Mouse (Mus musculus): Measurements from ENCODE around the gene Ocln.
"Not testable (repeated sequence)": the region's sequence is repeated elsewhere in the genome, so short reads cannot be mapped to it uniquely, and the experiment has no call there.

Ocln gene

GRCm38 (mm10) chr13:100543011-100543767 lies 9.3 kb downstream of the Ocln start:
- no peak for DNase-seq (ENCODE audit: low spot score)

GRCm38 (mm10) chr13:100536149-100536548 lies 16.4 kb downstream of the Ocln start:
- DNase-seq (ENCODE audit: low spot score), result no peak

- DNase-seq (ENCODE audit: low spot score), result no peak
Observed at GRCm38 (mm10) chr13:100532788-100533365, 19.6 kb downstream of the Ocln start.

- no peak for DNase-seq (ENCODE audit: low spot score)
Observed at GRCm38 (mm10) chr13:100526649-100527038, 25.9 kb downstream of the Ocln start.

GRCm38 (mm10) chr13:100525935-100526648 lies 26.4 kb downstream of the Ocln start:
- DNase-seq (ENCODE audit: low spot score), result no peak

GRCm38 (mm10) chr13:100524896-100525295 lies 27.6 kb downstream of the Ocln start:
- no peak for DNase-seq (ENCODE audit: low spot score)

GRCm38 (mm10) chr13:100523698-100524097 lies 28.8 kb downstream of the Ocln start:
- no peak for DNase-seq (ENCODE audit: low spot score)

- no peak for DNase-seq (ENCODE audit: low spot score)
Observed at GRCm38 (mm10) chr13:100521724-100522591, 30.6 kb downstream of the Ocln start.

GRCm38 (mm10) chr13:100519162-100519561 lies 33.4 kb downstream of the Ocln start:
- DNase-seq (ENCODE audit: low spot score), result no peak

- no peak for DNase-seq (ENCODE audit: low spot score)
Observed at GRCm38 (mm10) chr13:100518191-100518590, 34.3 kb downstream of the Ocln start.

- no peak for DNase-seq (ENCODE audit: low spot score)
Observed at GRCm38 (mm10) chr13:100517652-100518153, 34.8 kb downstream of the Ocln start.

- no peak for DNase-seq (ENCODE audit: low spot score)
Observed at GRCm38 (mm10) chr13:100516213-100517105, 36.1 kb downstream of the Ocln start.

- DNase-seq (ENCODE audit: low spot score), result no peak
Observed at GRCm38 (mm10) chr13:100512792-100513191, 39.7 kb downstream of the Ocln start.

GRCm38 (mm10) chr13:100511860-100512364 lies 40.6 kb downstream of the Ocln start:
- no peak for DNase-seq (ENCODE audit: low spot score)

- no peak for DNase-seq (ENCODE audit: low spot score)
Observed at GRCm38 (mm10) chr13:100511146-100511859, 41.2 kb downstream of the Ocln start.

- not testable (repeated sequence) for DNase-seq (ENCODE audit: low spot score)
Observed at GRCm38 (mm10) chr13:100499625-100500024, 52.9 kb downstream of the Ocln start.

- no peak for DNase-seq (ENCODE audit: low spot score)
Observed at GRCm38 (mm10) chr13:100495337-100495736, 57.2 kb downstream of the Ocln start.

GRCm38 (mm10) chr13:100494370-100494769 lies 58.1 kb downstream of the Ocln start:
- not testable (repeated sequence) for DNase-seq (ENCODE audit: low spot score)

- DNase-seq (ENCODE audit: low spot score), result no peak
Observed at GRCm38 (mm10) chr13:100493313-100493712, 59.2 kb downstream of the Ocln start.
